Mouse (Mus musculus) midbrain, embryonic 14.5 days (tissue): ENCODE data around the gene Cdk8. TPM values are rescaled to one million over a fixed set of nuclear protein-coding genes. Genes with fewer than 3 reads are reported as not detected.

Experiments
- ATAC-seq: fragments of 200-750 bp; cut with Nextera tagmentation; 2 replicates; pipeline ENCODE4 v1.8.0; 2017; ENCODE audit warnings: moderate number of reproducible peaks, moderate library complexity; ENCODE audit not compliant: low FRiP score, low TSS enrichment
- DNase-seq: peaks from one replicate; pipeline ENCODE4 v3.0.0-alpha.2; 2015
- H3K27ac ChIP-seq: fragments of 300-500 bp; sonication (generic); replicated peaks from 2 replicates; pipeline ENCODE4 v1.5.1; 2014; ENCODE audit warnings: mild to moderate bottlenecking, low read depth, low read length, moderate library complexity
- H3K27me3 ChIP-seq: fragments of 300-500 bp; sonication (generic); 2 replicates; pipeline ENCODE4 v1.6.1; 2014; ENCODE audit warnings: low read length, control low read depth, mixed read lengths; ENCODE audit not compliant: control insufficient read depth, insufficient read depth
- H3K36me3 ChIP-seq: fragments of 300-500 bp; sonication (generic); 2 replicates; pipeline ENCODE4 v1.6.1; 2014; ENCODE audit warnings: low read length, control low read depth; ENCODE audit not compliant: control insufficient read depth, insufficient read depth
- H3K4me1 ChIP-seq: fragments of 300-500 bp; sonication (generic); 2 replicates; pipeline ENCODE4 v1.6.1; 2014; ENCODE audit warnings: mild to moderate bottlenecking, antibody characterized with exemption, low read length, control low read depth; ENCODE audit not compliant: control insufficient read depth, insufficient read depth
- H3K4me2 ChIP-seq: fragments of 300-500 bp; sonication (generic); 2 replicates; pipeline ENCODE4 v1.6.1; 2014; ENCODE audit warnings: mild to moderate bottlenecking, low read length, moderate library complexity
- H3K4me3 ChIP-seq: fragments of 300-500 bp; sonication (generic); replicated peaks from 2 replicates; pipeline ENCODE4 v1.5.1; 2014; ENCODE audit warnings: low read depth, low read length
- H3K9ac ChIP-seq: fragments of 300-500 bp; sonication (generic); replicated peaks from 2 replicates; pipeline ENCODE4 v1.6.1; 2014; ENCODE audit warnings: mild to moderate bottlenecking, low read length, moderate library complexity
- H3K9me3 ChIP-seq: fragments of 300-500 bp; sonication (generic); 2 replicates; pipeline ENCODE4 v1.6.1; 2016; ENCODE audit warnings: low read length, control low read depth, mixed read lengths; ENCODE audit not compliant: control insufficient read depth
- WGBS: fragments of 180-500 bp; shearing (Covaris S2); extraction: QIAGEN DNeasy Blood & Tissue Kit; methylation state at CpG from one replicate; pipeline ENCODE4 v1.1.7; 2014; 5-methylcytosine and 5-hydroxymethylcytosine counted together
- polyA plus RNA-seq: library from polyadenylated mRNA; unstranded; fragments of >200 nt; fragmentation: Nextera tagmentation; extraction: Ambion mirVana; gene quantifications from 2 replicates; pipeline ENCODE4 v1.2.1, GENCODE M21; 2014

Gene Cdk8
- polyA plus RNA-seq, 1 experiment from 2014 or later, result 29.8 TPM

DNA sequence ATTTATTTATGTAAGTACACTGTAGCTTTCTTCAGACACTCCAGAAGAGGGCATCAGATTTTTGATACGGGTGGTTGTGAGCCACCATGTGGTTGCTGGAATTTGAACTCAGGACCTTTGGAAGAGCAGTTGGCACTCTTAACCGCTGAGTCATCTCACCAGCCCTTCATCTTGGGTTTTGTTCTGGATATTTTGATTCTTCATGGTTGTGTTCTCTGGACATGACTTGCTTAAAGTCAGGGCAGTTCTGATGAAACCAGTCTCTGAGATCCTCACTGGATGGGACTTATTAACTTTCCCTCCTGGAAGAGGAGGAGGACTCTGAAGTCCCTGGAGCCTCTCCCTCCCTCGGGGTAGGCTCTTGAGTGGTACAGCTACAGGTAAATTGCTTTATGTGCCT is 10.2 kb downstream of the Cdk8 start:
- no peak for ATAC-seq

GRCm38 (mm10) chr5:146245193-146245592 is 14.2 kb downstream of the Cdk8 start:
- H3K4me1 ChIP-seq, result no peaks in the 10 kb centered on the region
- no peak overlapping the region for H3K27ac ChIP-seq
- no peaks in the 10 kb centered on the region for H3K9me3 ChIP-seq
- no peak overlapping the region for H3K9ac ChIP-seq
- no peak overlapping the region for H3K4me3 ChIP-seq
- H3K4me2 ChIP-seq, result no peak overlapping the region
- no peaks in the 10 kb centered on the region for H3K36me3 ChIP-seq
- H3K27me3 ChIP-seq, result no peaks in the 10 kb centered on the region
- ATAC-seq, result no peak
- WGBS, result 95% methylated on average over 4 of the region's 4 CpGs
- DNase-seq, result no peak

More for the DNA sequence above, 10.2 kb downstream of the Cdk8 start:
- 97% methylated on average over 3 of the region's 3 CpGs for WGBS
- DNase-seq, result no peak
- Histone ChIP-seq H3K27ac (no peak overlapping the region), H3K9me3 (no peaks in the 10 kb centered on the region), H3K4me1 (no peaks in the 10 kb centered on the region), H3K27me3 (no peaks in the 10 kb centered on the region), H3K9ac (no peak overlapping the region), H3K4me3 (no peak overlapping the region), H3K36me3 (no peaks in the 10 kb centered on the region), H3K4me2 (no peak overlapping the region)

- ATAC-seq, result no peak
- Histone ChIP-seq H3K36me3 (no peaks in the 10 kb centered on the region), H3K4me2 (no peak overlapping the region), H3K27me3 (no peaks in the 10 kb centered on the region), H3K9ac (no peak overlapping the region), H3K4me1 (no peaks in the 10 kb centered on the region), H3K27ac (no peak overlapping the region), H3K9me3 (no peaks in the 10 kb centered on the region), H3K4me3 (no peak overlapping the region)
- no peak for DNase-seq
- 95% methylated on average over 7 of the region's 7 CpGs for WGBS
Observed at GRCm38 (mm10) chr5:146245646-146246370, 14.8 kb downstream of the Cdk8 start.

DNA sequence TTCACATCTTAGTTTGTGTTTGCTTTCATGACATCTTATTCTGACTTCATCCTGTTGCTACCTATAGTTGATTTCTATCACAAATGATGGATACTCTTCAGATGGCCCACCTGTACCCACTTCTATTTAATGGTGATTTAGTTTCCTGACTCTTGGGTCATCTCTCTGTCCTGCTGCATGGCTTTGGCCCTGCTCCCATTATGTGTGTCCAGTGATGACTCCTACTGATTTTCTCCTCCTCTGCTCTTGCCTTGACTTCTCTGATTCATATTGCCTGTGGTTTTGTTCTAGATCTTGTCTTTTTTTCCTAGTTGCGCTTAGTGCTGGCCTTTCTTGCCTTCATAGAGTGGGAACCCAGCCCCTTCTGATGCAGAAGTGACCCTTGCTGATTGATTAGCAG is 15.4 kb downstream of the Cdk8 start:
- no peak for DNase-seq
- Histone ChIP-seq H3K4me2 (no peak overlapping the region), H3K4me3 (no peak overlapping the region), H3K27me3 (no peaks in the 10 kb centered on the region), H3K9me3 (no peaks in the 10 kb centered on the region), H3K36me3 (no peaks in the 10 kb centered on the region), H3K9ac (no peak overlapping the region), H3K4me1 (no peaks in the 10 kb centered on the region), H3K27ac (no peak overlapping the region)
- no peak for ATAC-seq
- 94% methylated on average over 1 of the region's 1 CpGs for WGBS

DNA sequence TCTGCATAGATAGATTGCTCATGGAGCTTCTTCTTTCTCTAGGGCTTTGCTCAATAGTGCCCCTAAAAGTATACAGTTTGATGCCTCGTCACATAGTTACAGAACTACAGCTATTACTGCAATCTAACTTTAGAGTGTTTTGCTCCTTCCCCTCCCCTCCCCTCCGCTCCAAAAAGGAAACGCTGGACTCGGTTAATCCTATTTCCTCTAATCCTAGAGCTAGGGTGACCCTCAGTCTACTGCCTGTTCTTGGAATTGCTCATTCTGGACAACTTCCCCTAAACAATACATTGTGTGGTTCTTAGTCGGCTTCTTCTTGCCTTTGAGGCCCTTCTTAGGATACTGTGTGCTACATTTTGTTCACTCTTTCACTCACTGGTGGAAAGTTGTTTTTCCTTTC is 16.7 kb downstream of the Cdk8 start:
- H3K27ac ChIP-seq, result no peak overlapping the region
- 43% methylated on average over 5 of the region's 5 CpGs for WGBS
- H3K36me3 ChIP-seq, result no peaks in the 10 kb centered on the region
- ATAC-seq (no peak), DNase-seq (no peak)
- H3K4me3 ChIP-seq, result no peak overlapping the region
- no peaks in the 10 kb centered on the region for H3K27me3 ChIP-seq
- no peaks in the 10 kb centered on the region for H3K9me3 ChIP-seq
- no peak overlapping the region for H3K9ac ChIP-seq
- H3K4me2 ChIP-seq, result no peak overlapping the region
- no peaks in the 10 kb centered on the region for H3K4me1 ChIP-seq

- DNase-seq (no peak), ATAC-seq (no peak)
- Histone ChIP-seq H3K4me1 (no peaks in the 10 kb centered on the region), H3K4me3 (no peak overlapping the region), H3K27me3 (no peaks in the 10 kb centered on the region), H3K9ac (no peak overlapping the region), H3K4me2 (no peak overlapping the region), H3K36me3 (no peaks in the 10 kb centered on the region), H3K27ac (no peak overlapping the region), H3K9me3 (no peaks in the 10 kb centered on the region)
- WGBS, result 86% methylated on average over 10 of the region's 10 CpGs
Observed at GRCm38 (mm10) chr5:146248746-146249145, 17.7 kb downstream of the Cdk8 start.

- no peak overlapping the region for H3K4me3 ChIP-seq
- H3K4me1 ChIP-seq, result no peaks in the 10 kb centered on the region
- ATAC-seq, result no peak
- no peaks in the 10 kb centered on the region for H3K9me3 ChIP-seq
- no peak overlapping the region for H3K9ac ChIP-seq
- no peak overlapping the region for H3K27ac ChIP-seq
- WGBS, result 95% methylated on average over 12 of the region's 12 CpGs
- DNase-seq, result no peak
- no peaks in the 10 kb centered on the region for H3K27me3 ChIP-seq
- no peak overlapping the region for H3K4me2 ChIP-seq
- H3K36me3 ChIP-seq, result no peaks in the 10 kb centered on the region
Observed at GRCm38 (mm10) chr5:146250369-146251075, 19.5 kb downstream of the Cdk8 start.

- no peaks in the 10 kb centered on the region for H3K36me3 ChIP-seq
- no peak for DNase-seq
- ATAC-seq, result no peak
- no peak overlapping the region for H3K4me2 ChIP-seq
- no peaks in the 10 kb centered on the region for H3K9me3 ChIP-seq
- no peaks in the 10 kb centered on the region for H3K4me1 ChIP-seq
- WGBS, result 93% methylated on average over 5 of the region's 5 CpGs
- no peak overlapping the region for H3K4me3 ChIP-seq
- no peak overlapping the region for H3K9ac ChIP-seq
- H3K27me3 ChIP-seq, result no peaks in the 10 kb centered on the region
- no peak overlapping the region for H3K27ac ChIP-seq
Observed at GRCm38 (mm10) chr5:146251663-146252429, 20.8 kb downstream of the Cdk8 start.
